Mouse (Mus musculus) neural tube, embryonic 11.5 days (tissue): ENCODE data around the gene Dixdc1. TPM values are rescaled to one million over a fixed set of nuclear protein-coding genes. Genes with fewer than 3 reads are reported as not detected.

Source experiments
- ATAC-seq: fragments of 200-750 bp; cut with Nextera tagmentation; 2 replicates; pipeline ENCODE4 v1.8.0; 2017; ENCODE audit warnings: moderate number of reproducible peaks, mild to moderate bottlenecking, moderate TSS enrichment, moderate library complexity; ENCODE audit not compliant: insufficient read depth, low FRiP score, low TSS enrichment
- DNase-seq: peaks from one replicate; pipeline ENCODE4 v3.0.0-alpha.2; 2015; ENCODE audit warnings: low spot score
- H3K27ac ChIP-seq: fragments of 300-500 bp; sonication (generic); 2 replicates; pipeline ENCODE4 v1.5.1; 2014; ENCODE audit warnings: low read depth, mild to moderate bottlenecking, low read length
- H3K27me3 ChIP-seq: fragments of 300-500 bp; sonication (generic); 2 replicates; pipeline ENCODE4 v1.6.1; 2014; ENCODE audit warnings: mild to moderate bottlenecking, low read length, mixed read lengths; ENCODE audit not compliant: control insufficient read depth, insufficient read depth
- H3K36me3 ChIP-seq: fragments of 300-500 bp; sonication (generic); 2 replicates; pipeline ENCODE4 v1.6.1; 2014; ENCODE audit warnings: mild to moderate bottlenecking, low read length, moderate library complexity, mixed read lengths; ENCODE audit not compliant: control insufficient read depth, insufficient read depth
- H3K4me1 ChIP-seq: fragments of 300-500 bp; sonication (generic); 2 replicates; pipeline ENCODE4 v1.6.1; 2014; ENCODE audit warnings: low read length, mixed read lengths; ENCODE audit not compliant: control insufficient read depth, insufficient read depth
- H3K4me2 ChIP-seq: fragments of 300-500 bp; sonication (generic); 2 replicates; pipeline ENCODE4 v1.6.1; 2014; ENCODE audit warnings: low read depth, mild to moderate bottlenecking, moderate library complexity
- H3K4me3 ChIP-seq: fragments of 300-500 bp; sonication (generic); 2 replicates; pipeline ENCODE4 v1.5.1; 2014; ENCODE audit warnings: low read depth, low read length
- H3K9ac ChIP-seq: fragments of 300-500 bp; sonication (generic); 2 replicates; pipeline ENCODE4 v1.6.1; 2014; ENCODE audit warnings: mild to moderate bottlenecking, low read length
- H3K9me3 ChIP-seq: fragments of 300-500 bp; sonication (generic); 2 replicates; pipeline ENCODE4 v1.6.1; 2016; ENCODE audit warnings: low read length; ENCODE audit not compliant: control insufficient read depth
- WGBS: fragments of 180-500 bp; shearing (Covaris S2); extraction: QIAGEN DNeasy Blood & Tissue Kit; methylation state at CpG from one replicate; pipeline ENCODE4 v1.1.7; 2014; 5-methylcytosine and 5-hydroxymethylcytosine counted together
- polyA plus RNA-seq: library from polyadenylated mRNA; unstranded; fragments of >200 nt; fragmentation: Nextera tagmentation; extraction: Ambion mirVana; gene quantifications from 2 replicates; pipeline ENCODE4 v1.2.1, GENCODE M21; 2014

Dixdc1 gene
- polyA plus RNA-seq, 1 experiment from 2014 or later: 33.0 TPM

GRCm38 (mm10) chr9:50722451-50722911 is 16.8 kb downstream of the Dixdc1 start:
- no peak overlapping the region for H3K27ac ChIP-seq

GRCm38 (mm10) chr9:50721061-50721460 is 18.3 kb downstream of the Dixdc1 start:
- no peak overlapping the region for H3K4me3 ChIP-seq
- no peaks in the 10 kb centered on the region for H3K36me3 ChIP-seq
- no peak overlapping the region for H3K9ac ChIP-seq
- H3K9me3 ChIP-seq: no peaks in the 10 kb centered on the region
- H3K27ac ChIP-seq: no peak overlapping the region
- no peak overlapping the region for H3K4me2 ChIP-seq
- ATAC-seq (no peak), DNase-seq (no peak)
- H3K4me1 ChIP-seq: peaks cover 6% of the 10 kb centered on the region; the same call in 1 of the 2 replicates
- 28% methylated on average over 12 of the region's 12 CpGs for WGBS
- no peaks in the 10 kb centered on the region for H3K27me3 ChIP-seq

More at GRCm38 (mm10) chr9:50722451-50722911, 16.8 kb downstream of the Dixdc1 start:
- no peaks in the 10 kb centered on the region for H3K36me3 ChIP-seq
- no peak overlapping the region for H3K4me2 ChIP-seq
- DNase-seq (no peak), ATAC-seq (no peak)
- H3K4me3 ChIP-seq: no peak overlapping the region
- 40% methylated on average over 8 of the region's 8 CpGs for WGBS
- no peaks in the 10 kb centered on the region for H3K27me3 ChIP-seq
- no peak overlapping the region for H3K9ac ChIP-seq
- H3K4me1 ChIP-seq: peaks cover 13% of the 10 kb centered on the region
- H3K9me3 ChIP-seq: no peaks in the 10 kb centered on the region

GRCm38 (mm10) chr9:50718878-50719277 is 20.4 kb downstream of the Dixdc1 start:
- Histone ChIP-seq H3K27ac (no peak overlapping the region), H3K4me2 (no peak overlapping the region), H3K9ac (no peak overlapping the region), H3K27me3 (no peaks in the 10 kb centered on the region), H3K36me3 (no peaks in the 10 kb centered on the region), H3K4me1 (peaks cover 5% of the 10 kb centered on the region; the same call in 1 of the 2 replicates), H3K9me3 (no peaks in the 10 kb centered on the region), H3K4me3 (no peak overlapping the region)
- DNase-seq (no peak), ATAC-seq (no peak)
- 92% methylated on average over 4 of the region's 4 CpGs for WGBS

- H3K9ac ChIP-seq: no peak overlapping the region
- no peaks in the 10 kb centered on the region for H3K4me1 ChIP-seq
- ATAC-seq (no peak), DNase-seq (no peak)
- no peak overlapping the region for H3K4me2 ChIP-seq
- no peaks in the 10 kb centered on the region for H3K27me3 ChIP-seq
- H3K27ac ChIP-seq: no peak overlapping the region
- 65% methylated on average over 4 of the region's 4 CpGs for WGBS
- no peak overlapping the region for H3K4me3 ChIP-seq
- no peaks in the 10 kb centered on the region for H3K9me3 ChIP-seq
- H3K36me3 ChIP-seq: 0 out of 2 replicates have a peak, but pooled peaks cover 2% of the 10 kb centered on the region
Measured at GRCm38 (mm10) chr9:50714188-50714587, 25.1 kb downstream of the Dixdc1 start.

- Histone ChIP-seq H3K9ac (no peak overlapping the region), H3K4me1 (no peaks in the 10 kb centered on the region), H3K4me3 (no peak overlapping the region), H3K27ac (no peak overlapping the region), H3K9me3 (no peaks in the 10 kb centered on the region), H3K27me3 (no peaks in the 10 kb centered on the region), H3K36me3 (0 out of 2 replicates have a peak, but pooled peaks cover 6% of the 10 kb centered on the region), H3K4me2 (no peak overlapping the region)
- WGBS: 85% methylated on average over 4 of the region's 4 CpGs
- no peak for ATAC-seq
- no peak for DNase-seq
Measured at GRCm38 (mm10) chr9:50711337-50711736, 28.0 kb downstream of the Dixdc1 start.

- WGBS: 26% methylated on average over 2 of the region's 2 CpGs
- Histone ChIP-seq H3K4me3 (no peak overlapping the region), H3K9me3 (no peaks in the 10 kb centered on the region), H3K27me3 (no peaks in the 10 kb centered on the region), H3K9ac (no peak overlapping the region), H3K4me2 (no peak overlapping the region), H3K4me1 (no peaks in the 10 kb centered on the region), H3K36me3 (0 out of 2 replicates have a peak, but pooled peaks cover 6% of the 10 kb centered on the region), H3K27ac (no peak overlapping the region)
- ATAC-seq (no peak), DNase-seq (no peak)
Measured at GRCm38 (mm10) chr9:50709108-50709507, 30.2 kb downstream of the Dixdc1 start.

GRCm38 (mm10) chr9:50704907-50705306 is 34.4 kb downstream of the Dixdc1 start:
- Histone ChIP-seq H3K9me3 (no peaks in the 10 kb centered on the region), H3K36me3 (0 out of 2 replicates have a peak, but pooled peaks cover 4% of the 10 kb centered on the region), H3K9ac (no peak overlapping the region), H3K4me2 (no peak overlapping the region), H3K4me1 (no peaks in the 10 kb centered on the region), H3K4me3 (no peak overlapping the region), H3K27ac (no peak overlapping the region), H3K27me3 (0 out of 2 replicates have a peak, but pooled peaks cover 5% of the 10 kb centered on the region)
- ATAC-seq (no peak), DNase-seq (no peak)
- WGBS: 34% methylated on average over 6 of the region's 6 CpGs

GRCm38 (mm10) chr9:50700921-50701691 is 38.2 kb downstream of the Dixdc1 start:
- no peak for ATAC-seq
- Histone ChIP-seq H3K9me3 (no peaks in the 10 kb centered on the region), H3K36me3 (no peaks in the 10 kb centered on the region), H3K4me1 (peaks cover 18% of the 10 kb centered on the region), H3K4me3 (no peak overlapping the region), H3K4me2 (no peak overlapping the region), H3K27me3 (0 out of 2 replicates have a peak, but pooled peaks cover 5% of the 10 kb centered on the region), H3K9ac (no peak overlapping the region), H3K27ac (no peak overlapping the region)
- WGBS: 62% methylated on average over 11 of the region's 11 CpGs
- DNase-seq: no peak
